Mouse (Mus musculus) cerebellum, adult 9-10 months (tissue): ENCODE results near the gene Zfp599.
"Not testable (repeated sequence)": the region's sequence is repeated elsewhere in the genome, so short reads cannot be mapped to it uniquely, and the experiment has no call there.

ENCODE experiments used
- DNase-seq: peaks from one replicate; pipeline ENCODE4 v3.0.0; 2022

Zfp599 gene

GRCm38 (mm10) chr9:22259184-22260091 is at the start of gene Zfp599:
Gene Zfp599, minus strand, starts transcription at chr9:22259895.
- DNase-seq, result peak; percentile 88

- not testable (repeated sequence) for DNase-seq
Measured at GRCm38 (mm10) chr9:22307920-22308262, 48.2 kb upstream of the Zfp599 start.

- DNase-seq, result peak; percentile 94
Measured at GRCm38 (mm10) chr9:22307156-22307919, 47.6 kb upstream of the Zfp599 start, which contains the start of gene Zfp810. Gene Zfp810, minus strand, starts transcription at chr9:22307648.

GRCm38 (mm10) chr9:22306726-22307125 is 47.0 kb upstream of the Zfp599 start:
- DNase-seq, result peak; percentile 26

GRCm38 (mm10) chr9:22302199-22302598 is 42.5 kb upstream of the Zfp599 start:
- DNase-seq, result no peak

- DNase-seq, result no peak
Measured at GRCm38 (mm10) chr9:22278733-22279132, 19.0 kb upstream of the Zfp599 start.

- DNase-seq, result no peak
Measured at GRCm38 (mm10) chr9:22268886-22269285, 9.2 kb upstream of the Zfp599 start.

- DNase-seq, result no peak
Measured at GRCm38 (mm10) chr9:22262611-22263010, 2.9 kb upstream of the Zfp599 start.

GRCm38 (mm10) chr9:22261594-22261993 is 1.9 kb upstream of the Zfp599 start:
- DNase-seq, result no peak

GRCm38 (mm10) chr9:22260092-22260422 is 362 bp upstream of the Zfp599 start:
- DNase-seq, result no peak

GRCm38 (mm10) chr9:22258784-22259183 is 911 bp downstream of the Zfp599 start:
- DNase-seq, result no peak

GRCm38 (mm10) chr9:22256579-22256978 is 3.1 kb downstream of the Zfp599 start:
- DNase-seq, result no peak

- DNase-seq, result no peak
Measured at GRCm38 (mm10) chr9:22244242-22244641, 15.5 kb downstream of the Zfp599 start.

GRCm38 (mm10) chr9:22240001-22240400 is 19.7 kb downstream of the Zfp599 start:
- DNase-seq, result no peak

GRCm38 (mm10) chr9:22230556-22230955 is 29.1 kb downstream of the Zfp599 start:
- DNase-seq, result peak; percentile 39

- DNase-seq, result no peak
Measured at GRCm38 (mm10) chr9:22230061-22230460, 29.6 kb downstream of the Zfp599 start.

- no peak for DNase-seq
Measured at GRCm38 (mm10) chr9:22229386-22230026, 30.2 kb downstream of the Zfp599 start.

GRCm38 (mm10) chr9:22226846-22227245 is 32.8 kb downstream of the Zfp599 start:
- DNase-seq, result peak; percentile 64

- DNase-seq, result not testable (repeated sequence)
Measured at GRCm38 (mm10) chr9:22226389-22226673, 33.4 kb downstream of the Zfp599 start.

GRCm38 (mm10) chr9:22225581-22226388 is 33.9 kb downstream of the Zfp599 start, which contains the start of gene Zfp809:
Gene Zfp809, plus strand, starts transcription at chr9:22225714.
- peak; percentile 99 for DNase-seq

GRCm38 (mm10) chr9:22224536-22225503 is 34.9 kb downstream of the Zfp599 start:
- peak; percentile 50 for DNase-seq
